ENCODE assay signal across 13 mouse cellular contexts in the genomic region with DNA sequence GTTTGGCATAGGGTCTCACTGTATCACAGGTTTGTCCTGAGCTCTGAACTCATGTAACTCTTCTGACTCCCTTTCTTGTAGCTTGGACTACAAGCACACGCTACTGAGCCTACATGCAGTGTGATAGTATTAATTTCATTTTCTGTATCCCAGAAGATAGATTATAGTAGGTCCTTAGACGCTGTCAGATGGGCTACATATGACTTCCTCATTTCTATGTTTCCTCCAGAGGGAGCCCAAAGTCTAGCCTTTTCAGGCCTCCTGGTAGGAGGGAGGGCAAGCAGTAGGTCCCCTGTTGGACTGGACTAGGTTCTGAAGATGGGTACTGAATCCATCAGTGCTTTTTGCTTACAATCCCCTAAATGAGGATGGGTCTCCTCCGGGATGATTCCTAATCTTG. TPM values are rescaled to one million over a fixed set of nuclear protein-coding genes. Genes with fewer than 3 reads are reported as not detected.
DNase-seq lines count a peak whose midpoint lies in the region; ATAC-seq and TF ChIP-seq lines count a peak whose summit lies in the region.
"Had no signal": no experiment of that assay in that cellular context is flagged by ENCODE, and none has a peak within 500 bp of the region (broad histone marks: within the 10 kb centered on the region; RNA-seq: fewer than 3 reads in every experiment).

No protein-coding gene starts in this region.

- no peak overlapping the region for H3K9ac ChIP-seq in hindbrain, postnatal 0 days (replicated peaks; ENCODE audit: low read length)
- no peak overlapping the region for H3K9ac ChIP-seq in hindbrain, embryonic 11.5 days (ENCODE audit: low read depth, low read length)
- no peak overlapping the region for H3K9ac ChIP-seq in midbrain, postnatal 0 days (replicated peaks; ENCODE audit: low read length, poor library complexity, severe bottlenecking)
- no peak overlapping the region for H3K9ac ChIP-seq in midbrain, embryonic 13.5 days (replicated peaks)
- H3K9ac ChIP-seq: embryonic facial prominence, embryonic 12.5 days; heart, embryonic 13.5 days; lung, embryonic 15.5 days had no signal

- no peak overlapping the region for H3K27ac ChIP-seq in hindbrain, postnatal 0 days
- no peak overlapping the region for H3K27ac ChIP-seq in hindbrain, embryonic 11.5 days (ENCODE audit: low read depth, low read length)
- no peak overlapping the region for H3K27ac ChIP-seq in midbrain, postnatal 0 days (ENCODE audit: low read depth, low read length)
- no peak overlapping the region for H3K27ac ChIP-seq in midbrain, embryonic 10.5 days (replicated peaks)
- H3K27ac ChIP-seq in midbrain, embryonic 13.5 days, result no peak overlapping the region
- H3K27ac ChIP-seq: embryonic facial prominence, embryonic 12.5 days; heart, embryonic 13.5 days; lung, embryonic 15.5 days had no signal

- H3K36me3 ChIP-seq in hindbrain, postnatal 0 days (ENCODE audit: insufficient read depth, low read length), result no peaks in the 10 kb centered on the region
- H3K36me3 ChIP-seq in hindbrain, embryonic 11.5 days (ENCODE audit: control insufficient read depth, insufficient read depth, low read length), result no peaks in the 10 kb centered on the region
- peaks cover 3% of the 10 kb centered on the region; the same call in 1 of the 2 replicates for H3K36me3 ChIP-seq in midbrain, postnatal 0 days (ENCODE audit: insufficient read depth, low read length)
- H3K36me3 ChIP-seq in midbrain, embryonic 10.5 days, result no peaks in the 10 kb centered on the region
- no peaks in the 10 kb centered on the region for H3K36me3 ChIP-seq in splenic B cell, adult 2 months (ENCODE audit: control insufficient read depth, insufficient read depth, low read length, poor library complexity, severe bottlenecking)
- H3K36me3 ChIP-seq in midbrain, embryonic 13.5 days, result 0 out of 2 replicates have a peak, but pooled peaks cover 8% of the 10 kb centered on the region
- H3K36me3 ChIP-seq: embryonic facial prominence, embryonic 12.5 days; heart, embryonic 13.5 days; lung, embryonic 15.5 days had no signal

- ATAC-seq in hindbrain, postnatal 0 days, result no peak
- ATAC-seq in hindbrain, embryonic 11.5 days (ENCODE audit: low FRiP score), result no peak
- ATAC-seq in midbrain, postnatal 0 days (ENCODE audit: low FRiP score), result no peak
- ATAC-seq in midbrain, embryonic 13.5 days, result no peak

- H3K4me2 ChIP-seq in hindbrain, postnatal 0 days (ENCODE audit: low read depth, low read length), result no peak overlapping the region
- H3K4me2 ChIP-seq in hindbrain, embryonic 11.5 days (replicated peaks; ENCODE audit: low read depth, low read length), result no peak overlapping the region
- no peak overlapping the region for H3K4me2 ChIP-seq in midbrain, postnatal 0 days (ENCODE audit: low read depth, low read length, poor library complexity, severe bottlenecking)
- no peak overlapping the region for H3K4me2 ChIP-seq in midbrain, embryonic 13.5 days (replicated peaks)
- H3K4me2 ChIP-seq: embryonic facial prominence, embryonic 12.5 days; heart, embryonic 13.5 days; lung, embryonic 15.5 days had no signal

- H3K4me3 ChIP-seq in hindbrain, postnatal 0 days (ENCODE audit: low read length), result no peak overlapping the region
- no peak overlapping the region for H3K4me3 ChIP-seq in hindbrain, embryonic 11.5 days (ENCODE audit: low read depth, low read length)
- H3K4me3 ChIP-seq in midbrain, postnatal 0 days (ENCODE audit: low read depth, low read length), result no peak overlapping the region
- no peak overlapping the region for H3K4me3 ChIP-seq in midbrain, embryonic 10.5 days
- no peak overlapping the region for H3K4me3 ChIP-seq in midbrain, embryonic 13.5 days (replicated peaks)
- H3K4me3 ChIP-seq: embryonic facial prominence, embryonic 12.5 days; heart, embryonic 13.5 days; lung, embryonic 15.5 days had no signal

- DNase-seq in hindbrain, postnatal 0 days (ENCODE audit: low spot score), result peak; percentile 9
- no peak for DNase-seq in hindbrain, embryonic 11.5 days (ENCODE audit: low spot score)
- DNase-seq in midbrain, postnatal 0 days (ENCODE audit: low spot score), result no peak
- DNase-seq in midbrain, embryonic 10.5 days (ENCODE audit: low spot score), result no peak
- DNase-seq in brain, adult 2 months (ENCODE audit: low read depth, low spot score), result peak; percentile 48
- DNase-seq in splenic B cell, adult 2 months (ENCODE audit: low read depth, low spot score), result peak; percentile 73
- no peak for DNase-seq in adrenal gland, postnatal 25 days
- DNase-seq: gastrocnemius, postnatal 10 days; left cerebral cortex, postnatal 4 days had no signal

- no peaks in the 10 kb centered on the region for H3K9me3 ChIP-seq in hindbrain, postnatal 0 days (ENCODE audit: low read length)
- H3K9me3 ChIP-seq in hindbrain, embryonic 11.5 days (ENCODE audit: control insufficient read depth, low read length), result no peaks in the 10 kb centered on the region
- no peaks in the 10 kb centered on the region for H3K9me3 ChIP-seq in midbrain, postnatal 0 days (ENCODE audit: low read length)
- H3K9me3 ChIP-seq in midbrain, embryonic 10.5 days (replicated peaks), result no peaks in the 10 kb centered on the region
- H3K9me3 ChIP-seq in midbrain, embryonic 13.5 days, result no peaks in the 10 kb centered on the region
- H3K9me3 ChIP-seq: embryonic facial prominence, embryonic 12.5 days; heart, embryonic 13.5 days; lung, embryonic 15.5 days had no signal

- TF ChIP-seq CTCF in hindbrain, postnatal 0 days (IDR thresholded peaks at IDR 0.05; ENCODE audit: low read depth), result peak; percentile 40
- peak; percentile 42 for TF ChIP-seq CTCF in midbrain, postnatal 0 days (IDR thresholded peaks at IDR 0.05)

- H3K4me1 ChIP-seq in hindbrain, postnatal 0 days (ENCODE audit: insufficient read depth, low read length), result no peaks in the 10 kb centered on the region
- H3K4me1 ChIP-seq in hindbrain, embryonic 11.5 days (replicated peaks; ENCODE audit: control insufficient read depth, insufficient read depth, low read length), result no peaks in the 10 kb centered on the region
- H3K4me1 ChIP-seq in midbrain, postnatal 0 days (ENCODE audit: insufficient read depth, low read length), result no peaks in the 10 kb centered on the region
- no peaks in the 10 kb centered on the region for H3K4me1 ChIP-seq in midbrain, embryonic 10.5 days
- H3K4me1 ChIP-seq in midbrain, embryonic 13.5 days (replicated peaks), result no peaks in the 10 kb centered on the region
- H3K4me1 ChIP-seq: embryonic facial prominence, embryonic 12.5 days; lung, embryonic 15.5 days had no signal

- WGBS in hindbrain, postnatal 0 days, result 91% methylated on average over 3 of the region's 3 CpGs
- 88% methylated on average over 3 of the region's 3 CpGs for WGBS in hindbrain, embryonic 11.5 days
- WGBS in midbrain, postnatal 0 days, result 79% methylated on average over 3 of the region's 3 CpGs
- 89% methylated on average over 3 of the region's 3 CpGs for WGBS in midbrain, embryonic 10.5 days
- 85% methylated on average over 3 of the region's 3 CpGs for whole genome bisulfite sequencing in midbrain, embryonic 13.5 days

- H3K27me3 ChIP-seq in hindbrain, postnatal 0 days (ENCODE audit: insufficient read depth, low read length), result no peaks in the 10 kb centered on the region
- no peaks in the 10 kb centered on the region for H3K27me3 ChIP-seq in hindbrain, embryonic 11.5 days (ENCODE audit: control insufficient read depth, insufficient read depth, low read length)
- H3K27me3 ChIP-seq in midbrain, postnatal 0 days (ENCODE audit: insufficient read depth, low read length), result no peaks in the 10 kb centered on the region
- H3K27me3 ChIP-seq in midbrain, embryonic 10.5 days (ENCODE audit: low read depth, poor library complexity, severe bottlenecking), result no peaks in the 10 kb centered on the region
- no peaks in the 10 kb centered on the region for H3K27me3 ChIP-seq in splenic B cell, adult 2 months (ENCODE audit: control insufficient read depth, insufficient read depth, low read length, poor library complexity, severe bottlenecking)
- H3K27me3 ChIP-seq in midbrain, embryonic 13.5 days, result no peaks in the 10 kb centered on the region
- H3K27me3 ChIP-seq: embryonic facial prominence, embryonic 12.5 days; heart, embryonic 13.5 days; lung, embryonic 15.5 days had no signal

RNA-seq across cellular contexts. Expression of a gene that starts 39.2 kb away (rescaled TPM):
- total RNA-seq in hindbrain, postnatal 0 days (2014; rRNA removed), result 12.7 and 16.0 TPM in 2 replicates
- 34.9 and 37.6 TPM in 2 replicates for polyA plus RNA-seq in hindbrain, postnatal 0 days (2015; fragmentation: Nextera tagmentation; extraction: Ambion mirVana)
- 12.0 and 15.9 TPM in 2 replicates for polyA plus RNA-seq in hindbrain, embryonic 11.5 days (2014; fragmentation: Nextera tagmentation; extraction: Ambion mirVana)
- 23.8 and 30.1 TPM in 2 replicates for total RNA-seq in midbrain, postnatal 0 days (2014; rRNA removed)
- 41.8 and 53.2 TPM in 2 replicates for polyA plus RNA-seq in midbrain, postnatal 0 days (2015; fragmentation: Nextera tagmentation; extraction: Ambion mirVana)
- polyA plus RNA-seq in midbrain, embryonic 10.5 days (2016; fragmentation: Nextera tagmentation; extraction: Ambion mirVana), result 9.5 and 13.3 TPM in 2 replicates
- 4.0 and 4.7 TPM in 2 replicates for total RNA-seq in adrenal gland, postnatal 25 days (2021)
- polyA plus RNA-seq in midbrain, embryonic 13.5 days (2015; fragmentation: Nextera tagmentation; extraction: Ambion mirVana), result 22.6 and 25.3 TPM in 2 replicates

RNA-seq across cellular contexts. Expression of a gene that starts 42.7 kb away (rescaled TPM):
- 123 and 125 TPM in 2 replicates for total RNA-seq in hindbrain, postnatal 0 days (2014; rRNA removed)
- 230 and 236 TPM in 2 replicates for polyA plus RNA-seq in hindbrain, postnatal 0 days (2015; fragmentation: Nextera tagmentation; extraction: Ambion mirVana)
- polyA plus RNA-seq in hindbrain, embryonic 11.5 days (2014; fragmentation: Nextera tagmentation; extraction: Ambion mirVana), result 193 and 205 TPM in 2 replicates
- 160 and 177 TPM in 2 replicates for total RNA-seq in midbrain, postnatal 0 days (2014; rRNA removed)
- 229 and 232 TPM in 2 replicates for polyA plus RNA-seq in midbrain, postnatal 0 days (2015; fragmentation: Nextera tagmentation; extraction: Ambion mirVana)
- polyA plus RNA-seq in midbrain, embryonic 10.5 days (2016; fragmentation: Nextera tagmentation; extraction: Ambion mirVana), result 202 and 209 TPM in 2 replicates
- 140 and 160 TPM in 2 replicates for total RNA-seq in adrenal gland, postnatal 25 days (2021)
- 272 and 284 TPM in 2 replicates for polyA plus RNA-seq in midbrain, embryonic 13.5 days (2015; fragmentation: Nextera tagmentation; extraction: Ambion mirVana)

RNA-seq across cellular contexts. Expression of a gene that starts 55.3 kb away (rescaled TPM):
- 115 and 116 TPM in 2 replicates for total RNA-seq in hindbrain, postnatal 0 days (2014; rRNA removed)
- 110 and 117 TPM in 2 replicates for polyA plus RNA-seq in hindbrain, postnatal 0 days (2015; fragmentation: Nextera tagmentation; extraction: Ambion mirVana)
- 128 and 136 TPM in 2 replicates for polyA plus RNA-seq in hindbrain, embryonic 11.5 days (2014; fragmentation: Nextera tagmentation; extraction: Ambion mirVana)
- 141 and 143 TPM in 2 replicates for total RNA-seq in midbrain, postnatal 0 days (2014; rRNA removed)
- 107 and 114 TPM in 2 replicates for polyA plus RNA-seq in midbrain, postnatal 0 days (2015; fragmentation: Nextera tagmentation; extraction: Ambion mirVana)
- polyA plus RNA-seq in midbrain, embryonic 10.5 days (2016; fragmentation: Nextera tagmentation; extraction: Ambion mirVana), result 90.0 and 93.8 TPM in 2 replicates
- total RNA-seq in adrenal gland, postnatal 25 days (2021), result 77.2 and 91.2 TPM in 2 replicates
- polyA plus RNA-seq in midbrain, embryonic 13.5 days (2015; fragmentation: Nextera tagmentation; extraction: Ambion mirVana), result 120 and 126 TPM in 2 replicates

Comparison
In these comparisons a context has a peak if more than half of its experiments do, and no peak if none do; other contexts are left out.
1. DNase-seq: peak in hindbrain, postnatal 0 days (single experiment), brain, adult 2 months (single experiment) and splenic B cell, adult 2 months (single experiment); none in hindbrain, embryonic 11.5 days (single experiment), midbrain, postnatal 0 days (single experiment), midbrain, embryonic 10.5 days (single experiment) and adrenal gland, postnatal 25 days (single experiment).